Mouse (Mus musculus) MEL (cell line): ENCODE results near the gene Khdrbs1.

Experiments used
- BHLHE40 ChIP-seq: IDR thresholded peaks from 2 replicates; pipeline ENCODE4 v1.6.1; 2012; ENCODE audit warnings: low read depth, mild to moderate bottlenecking, inconsistent platforms, low read length, improper control_type of control experiment, borderline replicate concordance
- CHD1 ChIP-seq: IDR thresholded peaks from 2 replicates; pipeline ENCODE4 v1.6.1; 2012; ENCODE audit warnings: low read depth, mild to moderate bottlenecking, inconsistent platforms, low read length, improper control_type of control experiment
- CTCF ChIP-seq, 3 experiments: IDR thresholded peaks in 2 of 3; conservative IDR thresholded peaks in 1 of 3; 2 replicates each; pipeline ENCODE4 v1.5.1; 2011 to 2012; ENCODE audit warnings: low read length in 3 of 3, low read depth in 2 of 3, mild to moderate bottlenecking in 2 of 3, improper control_type of control experiment in 1 of 3, inconsistent platforms in 1 of 3, mixed read lengths in 1 of 3, moderate library complexity in 1 of 3; ENCODE audit not compliant: control insufficient read depth in 1 of 3, insufficient read depth in 1 of 3, poor library complexity in 1 of 3, severe bottlenecking in 1 of 3
- EP300 ChIP-seq, 2 experiments: IDR thresholded peaks; 2 replicates each; pipeline ENCODE4 v1.6.1; 2011; ENCODE audit warnings: improper control_type of control experiment in 2 of 2, low read length in 2 of 2, low read depth in 1 of 2, mild to moderate bottlenecking in 1 of 2
- KAT2A ChIP-seq: conservative IDR thresholded peaks from 2 replicates; pipeline ENCODE4 v1.6.1; 2012; ENCODE audit warnings: low read depth, low read length, improper control_type of control experiment, inconsistent platforms
- MXI1 ChIP-seq: IDR thresholded peaks from 2 replicates; pipeline ENCODE4 v1.6.1; 2011; ENCODE audit warnings: mild to moderate bottlenecking, low read depth, low read length, improper control_type of control experiment
- POLR2A ChIP-seq, 2 experiments: IDR thresholded peaks; 2 replicates each; pipeline ENCODE4 v1.6.1; 2011 to 2012; ENCODE audit warnings: low read length in 2 of 2, mild to moderate bottlenecking in 2 of 2, control low read depth in 1 of 2, improper control_type of control experiment in 1 of 2, low read depth in 1 of 2, moderate library complexity in 1 of 2; ENCODE audit not compliant: control insufficient read depth in 1 of 2, insufficient read depth in 1 of 2, poor library complexity in 1 of 2
- RAD21 ChIP-seq: IDR thresholded peaks from 2 replicates; pipeline ENCODE4 v1.6.1; 2011; ENCODE audit warnings: mild to moderate bottlenecking, low read depth, low read length, improper control_type of control experiment
- USF2 ChIP-seq, 2 experiments: IDR thresholded peaks; 2 replicates each; pipeline ENCODE4 v1.6.1; 2011 to 2012; ENCODE audit warnings: improper control_type of control experiment in 2 of 2, low read length in 2 of 2, borderline replicate concordance in 1 of 2, inconsistent platforms in 1 of 2, low read depth in 1 of 2, mild to moderate bottlenecking in 1 of 2; ENCODE audit not compliant: insufficient read depth in 1 of 2

DNA sequence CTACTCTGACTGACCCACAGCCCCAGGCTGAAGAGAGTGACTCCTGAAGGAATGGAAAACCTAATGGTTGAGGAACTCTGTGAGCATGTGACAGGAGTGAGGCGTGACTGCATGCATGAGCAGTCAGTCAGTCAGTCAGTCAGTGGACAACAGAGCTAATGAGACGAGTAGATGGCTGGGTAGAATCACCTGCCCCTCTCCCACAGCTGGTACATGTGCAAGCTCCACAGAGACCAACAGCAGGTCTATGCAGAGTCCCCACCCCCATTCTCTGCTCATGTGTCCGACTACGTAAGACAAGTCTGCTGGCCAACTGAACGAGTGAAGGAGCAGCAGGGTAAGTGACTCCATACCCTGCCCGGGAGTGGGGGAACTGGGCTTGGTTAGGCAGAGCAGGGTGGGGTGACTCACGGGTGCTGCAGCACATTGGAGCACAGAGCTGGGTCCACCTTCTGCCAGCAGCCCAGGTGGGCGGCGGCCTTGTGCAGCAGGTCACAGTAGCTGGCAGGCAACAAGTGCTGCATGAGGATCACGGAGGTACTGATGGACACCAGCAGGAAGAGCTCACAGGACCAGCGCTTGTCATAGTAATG, 58.1 kb downstream of the Khdrbs1 start:
- TF ChIP-seq USF2 (IDR thresholded peaks at IDR 0.05; ENCODE audit: borderline replicate concordance in 1 of 2, insufficient read depth in 1 of 2, low read depth in 1 of 2, low read length in 2 of 2) (no peak), POLR2A (IDR thresholded peaks at IDR 0.05; ENCODE audit: control insufficient read depth in 1 of 2, insufficient read depth in 1 of 2, low read depth in 1 of 2, low read length in 2 of 2, poor library complexity in 1 of 2) (no peak), KAT2A (no peak), CTCF (IDR thresholded peaks at IDR 0.05 in 2 of 3, conservative IDR thresholded peaks at IDR 0.05 in 1 of 3; ENCODE audit: control insufficient read depth in 1 of 3, insufficient read depth in 1 of 3, low read depth in 2 of 3, low read length in 3 of 3, poor library complexity in 1 of 3, severe bottlenecking in 1 of 3) (no peak), MXI1 (no peak), EP300 (IDR thresholded peaks at IDR 0.05; ENCODE audit: low read depth in 1 of 2, low read length in 2 of 2) (no peak), BHLHE40 (no peak), CHD1 (no peak), RAD21 (no peak)
